8 mouse cellular contexts compared by ENCODE assay signal in genomic region chr7:123124299-123124716, GRCm38 (mm10). TPM values are rescaled to one million over a fixed set of nuclear protein-coding genes. Genes with fewer than 3 reads are reported as not detected.
DNase-seq lines count a peak whose midpoint lies in the region; ATAC-seq and TF ChIP-seq lines count a peak whose summit lies in the region.

No protein-coding gene starts in this region.

- H3K4me2 ChIP-seq in CH12.LX (ENCODE audit: insufficient read depth, low read depth, poor library complexity, severe bottlenecking), result peak overlapping the region; percentile 84; the same call in 1 of the 2 replicates
- peak overlapping the region; percentile 54; the same call in 1 of the 2 replicates for H3K4me2 ChIP-seq in embryonic facial prominence, embryonic 11.5 days (ENCODE audit: low read depth, low read length)
- peak overlapping the region; percentile 85 for H3K4me2 ChIP-seq in intestine, embryonic 14.5 days (ENCODE audit: low read length)
- peak overlapping the region; percentile 54 for H3K4me2 ChIP-seq in midbrain, postnatal 0 days (ENCODE audit: low read depth, low read length, poor library complexity, severe bottlenecking)

- DNase-seq in heart, embryonic 10.5 days (ENCODE audit: low spot score), result no peak
- no peak for DNase-seq in heart, adult 11 months
- no peak for DNase-seq in CH12.LX (ENCODE audit: extremely low read depth)
- no peak for DNase-seq in embryonic facial prominence, embryonic 11.5 days (ENCODE audit: low spot score)
- peak; percentile 59 for DNase-seq in intestine, embryonic 14.5 days (ENCODE audit: low spot score)
- peak; percentile 17 for DNase-seq in midbrain, postnatal 0 days (ENCODE audit: low spot score)
- no peak for DNase-seq in thymus, postnatal 4 days
- no peak for DNase-seq in layer of hippocampus, adult 8-10 months (ENCODE audit: low spot score in 2 of 2)

- TF ChIP-seq POLR2A in CH12.LX (IDR thresholded peaks at IDR 0.05; ENCODE audit: low read depth, low read length), result no peak

- peak overlapping the region; percentile 95 for H3K9ac ChIP-seq in CH12.LX (ENCODE audit: insufficient read depth, low read depth)
- peak overlapping the region; percentile 99 for H3K9ac ChIP-seq in embryonic facial prominence, embryonic 11.5 days (replicated peaks; ENCODE audit: low read length)
- peak overlapping the region; percentile 99 for H3K9ac ChIP-seq in intestine, embryonic 14.5 days (ENCODE audit: low read length)
- peak overlapping the region; percentile 98 for H3K9ac ChIP-seq in midbrain, postnatal 0 days (replicated peaks; ENCODE audit: low read length, poor library complexity, severe bottlenecking)

- peaks cover 27% of the 10 kb centered on the region; the same call in 1 of the 2 replicates for H3K4me1 ChIP-seq in heart, embryonic 10.5 days
- peaks cover 0 to 40% of the 10 kb centered on the region in 2 experiments; a peak in 3 of 4 replicates for H3K4me1 ChIP-seq in CH12.LX (ENCODE audit: control insufficient read depth in 1 of 2, insufficient read depth in 2 of 2)
- no peaks in the 10 kb centered on the region for H3K4me1 ChIP-seq in embryonic facial prominence, embryonic 11.5 days (ENCODE audit: control insufficient read depth, insufficient read depth, low read length)
- H3K4me1 ChIP-seq in intestine, embryonic 14.5 days (replicated peaks; ENCODE audit: control insufficient read depth, insufficient read depth, low read length), result peaks cover 18% of the 10 kb centered on the region
- H3K4me1 ChIP-seq in midbrain, postnatal 0 days (ENCODE audit: insufficient read depth, low read length), result peaks cover 6% of the 10 kb centered on the region; the same call in 1 of the 2 replicates

- no peaks in the 10 kb centered on the region for H3K27me3 ChIP-seq in heart, embryonic 10.5 days (ENCODE audit: insufficient read depth, poor library complexity, severe bottlenecking)
- H3K27me3 ChIP-seq in CH12.LX (replicated peaks), result no peaks in the 10 kb centered on the region
- no peaks in the 10 kb centered on the region for H3K27me3 ChIP-seq in embryonic facial prominence, embryonic 11.5 days (ENCODE audit: control insufficient read depth, insufficient read depth, low read length)
- no peaks in the 10 kb centered on the region for H3K27me3 ChIP-seq in intestine, embryonic 14.5 days (replicated peaks; ENCODE audit: control insufficient read depth, insufficient read depth, low read length)
- H3K27me3 ChIP-seq in midbrain, postnatal 0 days (ENCODE audit: insufficient read depth, low read length), result no peaks in the 10 kb centered on the region

- in situ Hi-C loops in CH12.LX (cut with MboI; ENCODE audit: low pct_ligation_motif_present, low pct_unique_long_range_greater_than_20kb, low sequenced_read_pairs), result no loop called here

- H3K4me3 ChIP-seq in heart, embryonic 10.5 days, result peak overlapping the region; percentile 99
- peak overlapping the region; percentile 81 to 91 (median 86) for H3K4me3 ChIP-seq in CH12.LX (replicated peaks in 1 of 3; ENCODE audit: low read depth in 2 of 3, low read length in 2 of 3, poor library complexity in 1 of 3)
- H3K4me3 ChIP-seq in embryonic facial prominence, embryonic 11.5 days (ENCODE audit: low read depth, low read length), result peak overlapping the region; percentile 100
- H3K4me3 ChIP-seq in intestine, embryonic 14.5 days (ENCODE audit: low read depth, low read length), result peak overlapping the region; percentile 86
- H3K4me3 ChIP-seq in midbrain, postnatal 0 days (ENCODE audit: low read depth, low read length), result peak overlapping the region; percentile 98

- H3K27ac ChIP-seq in heart, embryonic 10.5 days, result peak overlapping the region; percentile 100
- H3K27ac ChIP-seq in CH12.LX (ENCODE audit: insufficient read depth, low read depth), result peak overlapping the region; percentile 90
- peak overlapping the region; percentile 95 for H3K27ac ChIP-seq in embryonic facial prominence, embryonic 11.5 days (replicated peaks; ENCODE audit: low read depth, low read length)
- peak overlapping the region; percentile 97 for H3K27ac ChIP-seq in intestine, embryonic 14.5 days (ENCODE audit: low read depth)
- H3K27ac ChIP-seq in midbrain, postnatal 0 days (ENCODE audit: low read depth, low read length), result peak overlapping the region; percentile 94

- 1% methylated on average over 41 of the region's 45 CpGs for WGBS in heart, embryonic 10.5 days
- WGBS in embryonic facial prominence, embryonic 11.5 days, result under 1% methylated on average over 17 of the region's 45 CpGs
- 1% methylated on average over 17 of the region's 45 CpGs for WGBS in intestine, embryonic 14.5 days
- under 1% methylated on average over 24 of the region's 45 CpGs for WGBS in midbrain, postnatal 0 days

- peak; percentile 81 for ATAC-seq in embryonic facial prominence, embryonic 11.5 days (replicated peaks; ENCODE audit: insufficient number of reproducible peaks, low FRiP score, low TSS enrichment, low read depth)
- ATAC-seq in intestine, embryonic 14.5 days (replicated peaks; ENCODE audit: low FRiP score, low TSS enrichment, low read depth), result peak; percentile 67
- peak; percentile 74 for ATAC-seq in midbrain, postnatal 0 days (ENCODE audit: low FRiP score)

- no peak for TF ChIP-seq CTCF in CH12.LX (conservative IDR thresholded peaks at IDR 0.05 in 1 of 2, IDR thresholded peaks at IDR 0.05 in 1 of 2; ENCODE audit: low read depth in 2 of 2, low read length in 2 of 2)
- no peak for TF ChIP-seq CTCF in midbrain, postnatal 0 days (IDR thresholded peaks at IDR 0.05)

- no peak for TF ChIP-seq EP300 in CH12.LX (IDR thresholded peaks at IDR 0.05; ENCODE audit: low read length)

- TF ChIP-seq RAD21 in CH12.LX (IDR thresholded peaks at IDR 0.05; ENCODE audit: low read depth, low read length), result no peak

- H3K36me3 ChIP-seq in heart, embryonic 10.5 days, result peaks cover 13% of the 10 kb centered on the region
- H3K36me3 ChIP-seq in CH12.LX (replicated peaks in 1 of 2; ENCODE audit: control insufficient read depth in 1 of 2, insufficient read depth in 1 of 2, low read length in 1 of 2), result peaks cover 2 to 28% of the 10 kb centered on the region in 2 experiments
- no peaks in the 10 kb centered on the region for H3K36me3 ChIP-seq in embryonic facial prominence, embryonic 11.5 days (replicated peaks; ENCODE audit: control insufficient read depth, insufficient read depth, low read depth, low read length)
- peaks cover 21% of the 10 kb centered on the region for H3K36me3 ChIP-seq in intestine, embryonic 14.5 days (ENCODE audit: control insufficient read depth, insufficient read depth, low read length)
- 0 out of 2 replicates have a peak, but pooled peaks cover 4% of the 10 kb centered on the region for H3K36me3 ChIP-seq in midbrain, postnatal 0 days (ENCODE audit: insufficient read depth, low read length)

- dilution Hi-C loops in CH12.LX (cut with MboI; ENCODE audit: extremely low pct_ligation_motif_present, extremely low pct_unique_long_range_greater_than_20kb, low sequenced_read_pairs), result no loop called here

- H3K9me3 ChIP-seq in heart, embryonic 10.5 days, result no peaks in the 10 kb centered on the region
- H3K9me3 ChIP-seq in CH12.LX (replicated peaks; ENCODE audit: low read length), result no peaks in the 10 kb centered on the region
- H3K9me3 ChIP-seq in embryonic facial prominence, embryonic 11.5 days (replicated peaks; ENCODE audit: control insufficient read depth, low read length), result no peaks in the 10 kb centered on the region
- H3K9me3 ChIP-seq in intestine, embryonic 14.5 days (ENCODE audit: control insufficient read depth, low read length), result no peaks in the 10 kb centered on the region
- H3K9me3 ChIP-seq in midbrain, postnatal 0 days (ENCODE audit: low read length), result no peaks in the 10 kb centered on the region

- H3K79me2 ChIP-seq in CH12.LX (replicated peaks; ENCODE audit: control insufficient read depth, extremely low read depth, insufficient read depth, poor library complexity, severe bottlenecking), result peaks cover 32% of the 10 kb centered on the region

TF ChIP-seq in CH12.LX, 34 proteins besides CTCF, POLR2A, EP300 and RAD21:
- TF ChIP-seq ETS1 (conservative IDR thresholded peaks at IDR 0.05; ENCODE audit: low read depth, low read length) (no peak), CHD2 (IDR thresholded peaks at IDR 0.05; ENCODE audit: low read length) (no peak), POLR2AphosphoS2 (IDR thresholded peaks at IDR 0.05; ENCODE audit: low read depth, low read length) (no peak), ZNF384 (IDR thresholded peaks at IDR 0.05; ENCODE audit: low read depth, low read length) (peak; percentile 53; the same call in 1 of the 2 replicates), NRF1 (IDR thresholded peaks at IDR 0.05; ENCODE audit: low read depth, low read length) (no peak)

RNA-seq across cellular contexts. Expression of gene Tnrc6a, which starts 0.6 kb away (rescaled TPM):
- polyA plus RNA-seq in heart, embryonic 10.5 days (2016; fragmentation: Nextera tagmentation; extraction: Ambion mirVana), result 39.9 and 51.2 TPM in 2 replicates
- 20.1 and 23.8 TPM in 2 replicates for total RNA-seq in CH12.LX (2012; rRNA removed)
- 13.5 and 16.3 TPM in 2 replicates for total RNA-seq in CH12.LX (2014; rRNA removed)
- polyA plus RNA-seq in CH12.LX (2012; ENCODE audit: insufficient read length, low read depth), result 48.0 and 62.0 TPM in 2 replicates
- 44.3 and 45.9 TPM in 2 replicates for polyA plus RNA-seq in embryonic facial prominence, embryonic 11.5 days (2014; fragmentation: Nextera tagmentation; extraction: Ambion mirVana)
- polyA plus RNA-seq in intestine, embryonic 14.5 days (2014; fragmentation: Nextera tagmentation; extraction: Ambion mirVana), result 54.5 and 56.0 TPM in 2 replicates
- 53.2 and 70.6 TPM in 2 replicates for total RNA-seq in midbrain, postnatal 0 days (2014; rRNA removed)
- 53.4 and 73.9 TPM in 2 replicates for polyA plus RNA-seq in midbrain, postnatal 0 days (2015; fragmentation: Nextera tagmentation; extraction: Ambion mirVana)
- total RNA-seq in layer of hippocampus, adult 8-10 months (2022), result 10 to 100 TPM; 58.1 to 64.8 (median 60.8) TPM

Comparison
In these comparisons a context has a peak if more than half of its experiments do, and no peak if none do; other contexts are left out.
1. DNase-seq: peak in intestine, embryonic 14.5 days (single experiment) and midbrain, postnatal 0 days (single experiment); none in heart, embryonic 10.5 days (single experiment), heart, adult 11 months (single experiment), CH12.LX (single experiment), embryonic facial prominence, embryonic 11.5 days (single experiment), thymus, postnatal 4 days (single experiment) and layer of hippocampus, adult 8-10 months (0 of 2).
2. Peak in every context shown above with its lines, with median percentiles within 50 percentile points of each other: H3K27ac ChIP-seq, H3K4me3 ChIP-seq, H3K4me2 ChIP-seq, H3K9ac ChIP-seq and ATAC-seq.